Mouse (Mus musculus) forebrain, embryonic 11.5 days (tissue): Measurements from ENCODE around the gene Tbc1d2b. TPM values are rescaled to one million over a fixed set of nuclear protein-coding genes. Genes with fewer than 3 reads are reported as not detected.

ENCODE experiments used
- ATAC-seq: fragments of 200-750 bp; cut with Nextera tagmentation; replicated peaks from 2 replicates; pipeline ENCODE4 v1.8.0; 2017; ENCODE audit warnings: moderate TSS enrichment; ENCODE audit not compliant: low FRiP score
- DNase-seq: peaks from one replicate; pipeline ENCODE4 v3.0.0-alpha.2; 2017; ENCODE audit warnings: low spot score
- H3K27ac ChIP-seq: fragments of 300-500 bp; sonication (generic); 2 replicates; pipeline ENCODE4 v1.5.1; 2014; ENCODE audit warnings: low read depth, low read length
- H3K27me3 ChIP-seq: fragments of 300-500 bp; sonication (generic); 2 replicates; pipeline ENCODE4 v1.6.1; 2014; ENCODE audit warnings: mild to moderate bottlenecking, low read length, mixed read lengths; ENCODE audit not compliant: control insufficient read depth, insufficient read depth
- H3K36me3 ChIP-seq: fragments of 300-500 bp; sonication (generic); 2 replicates; pipeline ENCODE4 v1.6.1; 2014; ENCODE audit warnings: mild to moderate bottlenecking, low read length, moderate library complexity, mixed read lengths; ENCODE audit not compliant: control insufficient read depth, insufficient read depth
- H3K4me1 ChIP-seq: fragments of 300-500 bp; sonication (generic); replicated peaks from 2 replicates; pipeline ENCODE4 v1.6.1; 2014; ENCODE audit warnings: low read length, mixed read lengths; ENCODE audit not compliant: control insufficient read depth, insufficient read depth
- H3K4me2 ChIP-seq: fragments of 300-500 bp; sonication (generic); 2 replicates; pipeline ENCODE4 v1.6.1; 2014; ENCODE audit warnings: low read depth, mild to moderate bottlenecking, low read length, moderate library complexity, mixed read lengths; ENCODE audit not compliant: severe bottlenecking
- H3K4me3 ChIP-seq: fragments of 300-500 bp; sonication (generic); 2 replicates; pipeline ENCODE4 v1.5.1; 2014; ENCODE audit warnings: low read depth, low read length
- H3K9ac ChIP-seq: fragments of 300-500 bp; sonication (generic); 2 replicates; pipeline ENCODE4 v1.6.1; 2014; ENCODE audit warnings: low read length
- H3K9me3 ChIP-seq: fragments of 300-500 bp; sonication (generic); 2 replicates; pipeline ENCODE4 v1.6.1; 2016; ENCODE audit warnings: low read length, mixed read lengths; ENCODE audit not compliant: control insufficient read depth
- WGBS: fragments of 180-500 bp; shearing (Covaris S2); extraction: QIAGEN DNeasy Blood & Tissue Kit; methylation state at CpG from one replicate; pipeline ENCODE4 v1.1.7; 2014; 5-methylcytosine and 5-hydroxymethylcytosine counted together
- polyA plus RNA-seq: library from polyadenylated mRNA; unstranded; fragments of >200 nt; fragmentation: Nextera tagmentation; extraction: Ambion mirVana; gene quantifications from 2 replicates; pipeline ENCODE4 v1.2.1, GENCODE M21; 2014

The Tbc1d2b gene
- polyA plus RNA-seq, 1 experiment from 2014 or later = 11.6 TPM

- DNase-seq = no peak
These were observed 36.6 kb downstream of the Tbc1d2b start for GRCm38 (mm10) chr9:90233906-90234419.

DNA sequence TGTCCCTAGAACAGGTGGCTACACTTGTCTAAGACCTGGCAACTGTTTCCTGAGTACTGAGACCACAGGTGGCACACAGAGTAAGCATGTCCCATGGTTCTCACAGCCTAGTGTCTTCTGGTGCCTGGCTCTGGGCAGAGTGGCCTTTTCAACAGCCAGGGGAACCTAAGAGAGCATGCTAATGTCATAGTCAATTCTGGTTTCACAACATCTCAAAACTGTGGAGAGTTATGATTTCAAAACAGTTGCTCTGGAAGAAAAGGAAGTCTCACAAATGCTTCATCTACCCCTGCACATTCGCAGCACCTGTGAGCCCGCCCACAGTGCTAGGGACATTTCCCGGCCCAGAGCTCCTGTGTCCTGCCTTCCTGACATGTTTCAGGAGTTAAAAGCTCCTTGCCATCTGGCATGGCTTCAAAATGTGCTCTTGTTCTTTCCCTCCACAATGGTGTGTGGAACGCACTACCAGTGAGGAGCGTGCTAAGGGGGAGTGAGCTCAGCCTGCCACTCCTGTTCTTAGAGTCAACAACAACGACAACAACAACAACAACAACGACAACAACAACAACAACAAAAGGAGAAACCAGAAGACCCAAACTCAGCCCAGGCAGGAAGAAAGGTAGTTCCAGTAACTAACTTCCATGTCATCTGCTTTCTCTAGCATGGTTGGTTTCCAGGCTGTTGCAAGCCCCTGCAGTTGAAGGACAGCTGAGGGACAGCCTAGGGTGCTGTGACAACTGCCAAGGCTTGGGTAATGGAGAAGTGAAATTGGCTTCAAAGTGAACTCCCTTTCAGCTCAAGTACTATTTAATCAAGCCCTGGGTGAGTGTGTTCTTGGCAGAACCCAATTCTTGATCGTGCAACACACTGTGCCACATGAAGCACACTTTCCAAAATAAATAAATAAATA lies 37.6 kb downstream of the Tbc1d2b start:
- Histone ChIP-seq H3K27ac (no peak overlapping the region), H3K4me2 (no peak overlapping the region), H3K4me3 (no peak overlapping the region), H3K9me3 (no peaks in the 10 kb centered on the region), H3K36me3 (no peaks in the 10 kb centered on the region), H3K9ac (no peak overlapping the region), H3K4me1 (no peaks in the 10 kb centered on the region), H3K27me3 (no peaks in the 10 kb centered on the region)
- ATAC-seq = no peak
- 92% methylated on average over 8 of the region's 8 CpGs for WGBS
- no peak for DNase-seq

More at GRCm38 (mm10) chr9:90233906-90234419, 36.6 kb downstream of the Tbc1d2b start:
- Histone ChIP-seq H3K27me3 (no peaks in the 10 kb centered on the region), H3K9ac (no peak overlapping the region), H3K4me1 (no peaks in the 10 kb centered on the region), H3K9me3 (no peaks in the 10 kb centered on the region), H3K4me3 (no peak overlapping the region), H3K27ac (no peak overlapping the region), H3K4me2 (no peak overlapping the region), H3K36me3 (no peaks in the 10 kb centered on the region)
- WGBS = 94% methylated on average over 5 of the region's 5 CpGs
- no peak for ATAC-seq

DNA sequence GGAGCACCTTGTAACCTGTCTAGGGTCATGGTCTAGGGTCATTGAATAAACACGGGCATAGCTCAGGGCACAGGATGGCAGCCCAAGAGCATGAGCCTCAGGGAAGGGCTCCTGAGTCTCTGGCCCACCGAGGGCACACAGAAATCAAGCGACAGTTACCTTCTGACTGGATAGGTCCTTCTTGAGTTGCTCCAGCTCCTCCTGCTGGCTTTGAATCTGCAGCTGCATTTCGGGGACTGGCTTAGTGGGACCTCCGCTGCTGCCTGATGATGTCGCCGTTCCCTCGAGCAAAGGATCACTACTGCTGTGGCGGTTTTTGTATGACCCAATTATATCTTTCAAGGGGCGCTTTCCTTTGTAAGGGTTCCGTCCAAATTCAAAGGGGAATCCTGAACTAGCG lies 43.4 kb downstream of the Tbc1d2b start:
- H3K4me2 ChIP-seq = no peak overlapping the region
- no peaks in the 10 kb centered on the region for H3K9me3 ChIP-seq
- H3K27me3 ChIP-seq = no peaks in the 10 kb centered on the region
- no peaks in the 10 kb centered on the region for H3K4me1 ChIP-seq
- no peak overlapping the region for H3K27ac ChIP-seq
- ATAC-seq (no peak; the same call in 1 of the 2 replicates), DNase-seq (no peak)
- no peak overlapping the region for H3K9ac ChIP-seq
- 80% methylated on average over 12 of the region's 12 CpGs for WGBS
- no peak overlapping the region for H3K4me3 ChIP-seq
- H3K36me3 ChIP-seq = no peaks in the 10 kb centered on the region

- Histone ChIP-seq H3K27ac (no peak overlapping the region), H3K9me3 (no peaks in the 10 kb centered on the region), H3K4me1 (no peaks in the 10 kb centered on the region), H3K36me3 (no peaks in the 10 kb centered on the region), H3K27me3 (no peaks in the 10 kb centered on the region), H3K4me2 (no peak overlapping the region), H3K9ac (no peak overlapping the region), H3K4me3 (no peak overlapping the region)
- WGBS = 94% methylated on average over 2 of the region's 2 CpGs
- ATAC-seq = no peak
- no peak for DNase-seq
These were observed 43.9 kb downstream of the Tbc1d2b start for GRCm38 (mm10) chr9:90226742-90227096.

DNA sequence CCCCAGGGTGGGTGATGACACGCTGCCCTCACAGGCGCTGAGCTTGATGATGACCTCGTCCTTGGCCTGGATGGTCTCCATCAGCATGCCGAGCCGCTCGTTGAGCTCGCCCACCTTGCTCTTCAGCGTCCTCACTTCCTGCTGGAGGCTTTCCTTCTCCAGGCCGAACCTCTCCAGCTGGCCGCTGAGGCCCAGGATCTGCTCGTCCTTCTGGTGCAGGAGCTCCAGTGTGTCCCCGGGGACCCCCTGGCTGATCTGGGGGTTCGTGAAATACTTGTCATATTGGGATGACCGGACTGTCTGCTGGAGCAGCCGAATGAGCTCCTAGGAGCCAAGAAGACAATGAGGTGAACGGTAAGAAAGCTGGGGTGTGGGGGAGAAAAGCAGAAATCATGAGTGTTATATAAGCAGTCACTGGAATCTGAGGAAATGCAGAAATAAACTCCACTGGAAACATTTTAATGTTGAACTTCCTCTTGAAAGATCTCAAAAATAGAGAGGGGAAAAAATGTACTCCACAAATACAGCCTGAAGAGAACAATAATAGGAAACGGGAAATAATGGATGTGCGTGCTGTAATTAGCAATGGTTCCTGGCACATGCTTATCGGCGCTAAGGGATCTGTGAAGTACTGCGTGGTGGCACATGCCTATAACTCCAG lies 44.4 kb downstream of the Tbc1d2b start:
- WGBS = 95% methylated on average over 21 of the region's 21 CpGs
- Histone ChIP-seq H3K36me3 (no peaks in the 10 kb centered on the region), H3K27ac (no peak overlapping the region), H3K4me2 (no peak overlapping the region), H3K4me1 (no peaks in the 10 kb centered on the region), H3K9me3 (no peaks in the 10 kb centered on the region), H3K4me3 (no peak overlapping the region), H3K27me3 (no peaks in the 10 kb centered on the region), H3K9ac (no peak overlapping the region)
- 0 out of 2 replicates have a peak, but pooled peaks have one; percentile 32 for ATAC-seq
- no peak for DNase-seq

DNA sequence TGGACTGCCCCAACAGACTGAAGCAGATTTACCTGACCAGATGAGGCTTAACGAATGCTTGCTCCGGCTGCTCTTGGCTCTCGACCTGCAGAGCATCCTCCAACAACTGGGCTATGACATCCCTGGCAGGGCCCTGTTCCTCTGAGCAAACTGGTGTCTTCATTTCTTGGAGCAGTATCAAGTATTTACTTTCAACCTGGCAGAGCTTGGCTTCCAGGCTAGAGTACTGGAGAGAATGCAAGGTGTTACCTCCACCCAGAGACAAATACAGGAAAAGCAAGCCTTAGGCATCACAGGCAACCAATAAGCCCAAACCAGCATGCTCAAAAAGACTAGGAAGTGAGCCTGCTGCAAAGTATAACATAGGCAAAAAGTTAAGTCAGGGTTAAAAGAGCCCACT lies 48.3 kb downstream of the Tbc1d2b start:
- Histone ChIP-seq H3K4me3 (no peak overlapping the region), H3K4me1 (no peaks in the 10 kb centered on the region), H3K4me2 (no peak overlapping the region), H3K9ac (no peak overlapping the region), H3K9me3 (no peaks in the 10 kb centered on the region), H3K27ac (no peak overlapping the region), H3K36me3 (no peaks in the 10 kb centered on the region), H3K27me3 (no peaks in the 10 kb centered on the region)
- DNase-seq = no peak
- WGBS = 91% methylated on average over 3 of the region's 3 CpGs
- no peak for ATAC-seq

DNA sequence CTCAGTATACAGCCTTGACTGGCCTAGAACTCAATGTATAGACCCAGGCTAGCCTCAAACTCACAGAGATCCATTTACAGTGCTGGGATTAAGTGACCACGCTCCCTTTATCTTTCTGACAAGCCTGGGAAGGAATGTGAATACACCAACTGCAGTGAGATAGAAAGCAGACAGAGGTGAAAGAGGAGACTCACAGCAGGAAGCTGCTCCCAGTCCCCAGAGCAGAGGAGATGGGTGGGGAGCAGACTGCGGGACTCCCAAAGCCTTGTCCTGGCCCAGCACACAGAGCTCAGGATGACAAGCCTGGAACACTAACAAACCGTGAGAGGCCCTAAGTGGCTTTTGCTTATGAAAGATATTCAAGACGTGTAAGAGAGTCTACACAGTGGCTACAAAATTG lies 53.1 kb downstream of the Tbc1d2b start:
- no peak overlapping the region for H3K27ac ChIP-seq
- no peak overlapping the region for H3K9ac ChIP-seq
- H3K9me3 ChIP-seq = no peaks in the 10 kb centered on the region
- no peaks in the 10 kb centered on the region for H3K27me3 ChIP-seq
- no peak for DNase-seq
- H3K4me1 ChIP-seq = no peaks in the 10 kb centered on the region
- no peak overlapping the region for H3K4me2 ChIP-seq
- H3K4me3 ChIP-seq = no peak overlapping the region
- 56% methylated on average over 4 of the region's 4 CpGs for WGBS
- no peak for ATAC-seq
- H3K36me3 ChIP-seq = no peaks in the 10 kb centered on the region

- Histone ChIP-seq H3K4me1 (no peaks in the 10 kb centered on the region), H3K4me3 (no peak overlapping the region), H3K4me2 (no peak overlapping the region), H3K9ac (no peak overlapping the region), H3K9me3 (no peaks in the 10 kb centered on the region), H3K27ac (no peak overlapping the region), H3K27me3 (no peaks in the 10 kb centered on the region), H3K36me3 (no peaks in the 10 kb centered on the region)
- WGBS = 86% methylated on average over 11 of the region's 11 CpGs
- ATAC-seq (no peak), DNase-seq (no peak)
These were observed 54.2 kb downstream of the Tbc1d2b start for GRCm38 (mm10) chr9:90216259-90217001.
